Mouse (Mus musculus): Measurements from ENCODE around the gene 2410004P03Rik.

Gene 2410004P03Rik

GRCm38 (mm10) chr12:17011100-17011870 lies at the start of gene 2410004P03Rik:
Gene 2410004P03Rik (minus strand): TSS chr12:17011727.
- peak; percentile 65; the same call in 1 of the 2 replicates for ATAC-seq (ENCODE audit: insufficient number of reproducible peaks, low FRiP score, low TSS enrichment)

- ATAC-seq (ENCODE audit: insufficient number of reproducible peaks, low FRiP score, low TSS enrichment): no peak
Measured at GRCm38 (mm10) chr12:17061183-17061722, 49.7 kb upstream of the 2410004P03Rik start.

- ATAC-seq (ENCODE audit: insufficient number of reproducible peaks, low FRiP score, low TSS enrichment): no peak
Measured at GRCm38 (mm10) chr12:17058490-17058889, 47.0 kb upstream of the 2410004P03Rik start.

GRCm38 (mm10) chr12:17057110-17057509 lies 45.6 kb upstream of the 2410004P03Rik start:
- no peak for ATAC-seq (ENCODE audit: insufficient number of reproducible peaks, low FRiP score, low TSS enrichment)

- no peak for ATAC-seq (ENCODE audit: insufficient number of reproducible peaks, low FRiP score, low TSS enrichment)
Measured at GRCm38 (mm10) chr12:17055766-17056165, 44.2 kb upstream of the 2410004P03Rik start.

GRCm38 (mm10) chr12:17054691-17055090 lies 43.2 kb upstream of the 2410004P03Rik start:
- no peak for ATAC-seq (ENCODE audit: insufficient number of reproducible peaks, low FRiP score, low TSS enrichment)

- no peak for ATAC-seq (ENCODE audit: insufficient number of reproducible peaks, low FRiP score, low TSS enrichment)
Measured at GRCm38 (mm10) chr12:17052673-17053072, 41.1 kb upstream of the 2410004P03Rik start.

- no peak for ATAC-seq (ENCODE audit: insufficient number of reproducible peaks, low FRiP score, low TSS enrichment)
Measured at GRCm38 (mm10) chr12:17051057-17051456, 39.5 kb upstream of the 2410004P03Rik start.

- ATAC-seq (ENCODE audit: insufficient number of reproducible peaks, low FRiP score, low TSS enrichment): no peak
Measured at GRCm38 (mm10) chr12:17049796-17050195, 38.3 kb upstream of the 2410004P03Rik start.

GRCm38 (mm10) chr12:17048979-17049612 lies 37.6 kb upstream of the 2410004P03Rik start:
- no peak for ATAC-seq (ENCODE audit: insufficient number of reproducible peaks, low FRiP score, low TSS enrichment)

- no peak for ATAC-seq (ENCODE audit: insufficient number of reproducible peaks, low FRiP score, low TSS enrichment)
Measured at GRCm38 (mm10) chr12:17043311-17043710, 31.8 kb upstream of the 2410004P03Rik start.

GRCm38 (mm10) chr12:17040567-17040966 lies 29.0 kb upstream of the 2410004P03Rik start:
- no peak for ATAC-seq (ENCODE audit: insufficient number of reproducible peaks, low FRiP score, low TSS enrichment)

GRCm38 (mm10) chr12:17039415-17039814 lies 27.9 kb upstream of the 2410004P03Rik start:
- ATAC-seq (ENCODE audit: insufficient number of reproducible peaks, low FRiP score, low TSS enrichment): no peak

- ATAC-seq (ENCODE audit: insufficient number of reproducible peaks, low FRiP score, low TSS enrichment): no peak
Measured at GRCm38 (mm10) chr12:17038246-17038645, 26.7 kb upstream of the 2410004P03Rik start.

GRCm38 (mm10) chr12:17037053-17037610 lies 25.6 kb upstream of the 2410004P03Rik start:
- ATAC-seq (ENCODE audit: insufficient number of reproducible peaks, low FRiP score, low TSS enrichment): no peak

GRCm38 (mm10) chr12:17036532-17036931 lies 25.0 kb upstream of the 2410004P03Rik start:
- ATAC-seq (ENCODE audit: insufficient number of reproducible peaks, low FRiP score, low TSS enrichment): no peak

- ATAC-seq (ENCODE audit: insufficient number of reproducible peaks, low FRiP score, low TSS enrichment): no peak
Measured at GRCm38 (mm10) chr12:17035128-17035527, 23.6 kb upstream of the 2410004P03Rik start.

GRCm38 (mm10) chr12:17034671-17035070 lies 23.1 kb upstream of the 2410004P03Rik start:
- no peak for ATAC-seq (ENCODE audit: insufficient number of reproducible peaks, low FRiP score, low TSS enrichment)

GRCm38 (mm10) chr12:17033464-17033841 lies 21.9 kb upstream of the 2410004P03Rik start:
- no peak for ATAC-seq (ENCODE audit: insufficient number of reproducible peaks, low FRiP score, low TSS enrichment)

GRCm38 (mm10) chr12:17032694-17033463 lies 21.4 kb upstream of the 2410004P03Rik start:
- no peak for ATAC-seq (ENCODE audit: insufficient number of reproducible peaks, low FRiP score, low TSS enrichment)
